Mouse (Mus musculus) brain, embryonic 14.5 days (tissue): ENCODE measurements at regions not wholly inside any gene's neighbourhood (a gene's known extent, or its start where the extent isn't known, plus 50 kb on each side); places are given as distances from the start of the nearest gene placed in this dataset.

ENCODE experiments used
- CTCF ChIP-seq: fragments of 200-500 bp; IDR thresholded peaks from 2 replicates; pipeline ENCODE4 v1.5.1; 2012; ENCODE audit warnings: inconsistent platforms, mild to moderate bottlenecking, moderate library complexity, borderline replicate concordance; ENCODE audit not compliant: insufficient read depth, insufficient read length; ENCODE audit errors: extremely low read depth
- POLR2A ChIP-seq: fragments of 200-500 bp; IDR thresholded peaks from 2 replicates; pipeline ENCODE4 v1.6.1; 2012; ENCODE audit warnings: mild to moderate bottlenecking, inconsistent platforms, borderline replicate concordance; ENCODE audit not compliant: poor library complexity, insufficient read depth, insufficient read length, severe bottlenecking; ENCODE audit errors: extremely low read depth

DNA sequence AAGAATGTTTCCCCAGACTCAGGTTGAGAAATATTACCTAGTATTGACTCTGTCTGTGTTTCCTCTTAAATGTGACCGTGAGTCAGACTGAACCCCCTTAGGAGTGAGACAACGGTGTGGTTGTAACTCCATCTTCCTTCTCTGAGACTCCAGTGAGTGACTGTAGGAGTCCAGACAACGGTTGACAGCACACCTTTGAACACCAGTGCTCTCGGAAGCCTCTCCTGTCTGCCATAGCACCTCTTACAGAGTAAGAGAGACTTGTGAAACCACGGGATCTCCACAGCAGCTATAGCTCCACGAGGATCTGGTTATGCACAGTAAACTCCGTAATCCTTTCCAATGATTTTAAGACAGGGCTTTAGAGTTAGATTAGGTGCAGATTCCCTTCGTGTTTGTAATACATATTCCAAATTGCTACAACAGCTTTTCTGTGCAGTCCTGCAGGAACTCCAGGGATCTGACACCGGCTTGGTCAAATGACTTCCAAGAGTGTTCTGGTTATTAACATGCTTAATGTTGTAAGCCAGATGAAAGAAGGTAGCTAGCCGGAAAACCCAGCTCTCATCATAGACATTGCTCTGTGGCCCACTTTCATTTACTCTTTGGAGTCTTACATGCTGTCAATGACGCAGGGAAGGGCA is 72.7 kb upstream of the Cdh6 start:
- TF ChIP-seq CTCF (no peak), POLR2A (no peak)
